Mouse (Mus musculus): Measurements from ENCODE around the gene Wrap73. TPM values are rescaled to one million over a fixed set of nuclear protein-coding genes. Genes with fewer than 3 reads are reported as not detected.

Gene Wrap73
- polyA plus RNA-seq, 1 experiment, result 6.3 TPM

GRCm38 (mm10) chr4:154157970-154158662 lies 15.9 kb downstream of the Wrap73 start:
- no peaks in the 10 kb centered on the region for H3K4me1 ChIP-seq (ENCODE audit: control insufficient read depth, insufficient read depth, insufficient read length, low read length)
- no peak overlapping the region for H3K4me3 ChIP-seq (ENCODE audit: insufficient read depth, low read depth, low read length)
- H3K27ac ChIP-seq (replicated peaks; ENCODE audit: low read depth, low read length), result no peak overlapping the region

DNA sequence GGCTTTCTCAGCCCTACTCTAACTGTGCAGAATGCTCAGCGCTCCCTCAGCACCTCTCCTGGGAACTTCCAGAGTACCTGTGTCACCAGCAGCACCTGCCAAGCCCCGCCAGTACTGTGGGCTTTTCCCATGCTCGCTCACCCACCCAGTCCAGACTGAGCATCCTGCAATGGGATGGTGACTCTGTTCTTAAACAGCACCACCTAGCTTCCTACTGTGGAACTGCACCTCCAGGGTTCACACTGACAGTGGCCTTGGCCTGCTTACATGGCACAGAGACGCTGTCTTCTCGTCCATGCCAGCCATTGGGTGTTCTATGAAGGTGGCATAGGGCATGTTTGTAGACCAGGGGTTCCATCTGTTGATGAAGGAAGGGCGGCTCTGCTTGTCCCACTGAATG lies 16.8 kb downstream of the Wrap73 start:
- Histone ChIP-seq H3K4me1 (ENCODE audit: control insufficient read depth, insufficient read depth, insufficient read length, low read length) (no peaks in the 10 kb centered on the region), H3K4me3 (ENCODE audit: insufficient read depth, low read depth, low read length) (peak overlapping the region; percentile 81), H3K27ac (replicated peaks; ENCODE audit: low read depth, low read length) (no peak overlapping the region)

DNA sequence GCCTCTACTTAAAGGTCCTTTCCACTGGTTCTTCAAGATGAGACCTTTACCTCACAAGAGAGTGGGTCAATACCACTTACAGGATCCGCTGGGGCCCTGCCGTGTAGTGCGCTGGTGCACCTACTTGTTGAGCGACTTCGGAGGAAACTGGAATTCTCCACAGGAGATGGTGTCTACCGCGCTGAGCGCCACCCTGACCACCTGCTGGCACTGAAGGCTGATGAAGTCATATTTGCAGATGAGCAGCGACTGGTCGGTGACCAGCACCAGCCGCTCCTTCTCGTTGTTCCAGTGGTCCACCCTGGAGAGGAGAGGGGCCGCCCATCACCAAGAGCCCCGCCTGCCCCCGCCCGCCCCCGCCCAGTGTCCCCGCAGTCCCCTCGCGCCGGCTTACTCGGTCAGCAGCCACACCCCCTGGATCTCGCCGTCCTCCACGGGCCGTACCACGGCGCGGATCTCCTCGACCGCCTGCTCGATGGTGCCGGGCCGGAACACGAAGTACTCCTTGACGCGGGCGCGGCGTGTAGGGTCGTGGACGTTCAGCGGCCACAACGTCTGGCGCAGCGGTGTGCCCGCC lies 17.9 kb downstream of the Wrap73 start:
- H3K4me1 ChIP-seq (ENCODE audit: control insufficient read depth, insufficient read depth, insufficient read length, low read length), result no peaks in the 10 kb centered on the region
- H3K4me3 ChIP-seq (ENCODE audit: insufficient read depth, low read depth, low read length), result peak overlapping the region; percentile 81
- H3K27ac ChIP-seq (replicated peaks; ENCODE audit: low read depth, low read length), result peak overlapping the region; percentile 50

DNA sequence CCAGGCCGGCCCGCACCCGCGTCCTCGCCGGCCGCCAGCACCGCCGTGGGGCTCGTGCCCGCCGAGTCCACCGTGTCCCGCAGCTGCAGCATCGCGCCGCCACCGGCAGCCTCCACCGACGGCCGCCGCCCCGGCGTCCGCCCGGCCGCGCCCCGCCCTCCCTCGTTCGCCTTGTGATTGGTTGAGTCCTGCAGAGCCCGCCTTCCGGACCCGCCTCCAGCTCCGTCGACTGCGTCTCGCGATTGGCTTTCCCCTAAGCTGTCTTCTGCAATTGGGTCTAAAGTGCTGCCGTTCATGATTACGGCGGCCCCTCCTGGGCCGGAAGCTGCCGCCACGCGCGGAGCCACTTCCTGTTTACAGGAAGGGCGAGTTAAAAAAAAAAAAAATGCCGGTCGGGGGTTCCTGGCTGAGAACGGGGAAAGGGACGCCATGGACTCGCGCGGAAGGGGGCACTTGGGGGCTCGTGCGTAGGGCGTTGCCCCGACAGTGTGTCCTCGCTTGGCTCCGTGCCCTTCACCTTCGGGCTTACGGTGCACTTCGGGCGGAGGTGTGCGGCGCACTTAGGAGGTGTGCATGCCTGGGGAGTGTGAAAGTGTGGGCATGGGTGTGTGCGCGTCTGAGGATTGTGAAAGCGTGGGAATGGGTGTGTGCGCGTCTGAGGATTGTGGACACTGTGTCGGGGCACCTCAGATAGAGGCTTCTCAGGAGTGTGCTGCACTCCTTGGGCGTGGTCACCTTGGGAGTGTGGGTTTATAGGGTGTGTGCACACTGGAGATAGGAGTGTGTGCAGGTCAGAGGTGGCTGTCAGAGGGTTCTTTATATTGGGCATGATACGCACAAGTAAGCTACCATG lies 18.6 kb downstream of the Wrap73 start, which contains the start of gene Tprgl:
Gene Tprgl, minus strand, starts transcription at position 129 of the 853 bp plus-strand sequence.
- H3K4me3 ChIP-seq (ENCODE audit: insufficient read depth, low read depth, low read length), result peak within 1 kb of the TSS; percentile 87
- H3K4me1 ChIP-seq (ENCODE audit: control insufficient read depth, insufficient read depth, insufficient read length, low read length), result no peaks in the 10 kb centered on the region
- H3K27ac ChIP-seq (replicated peaks; ENCODE audit: low read depth, low read length), result peak within 1 kb of the TSS; percentile 90

DNA sequence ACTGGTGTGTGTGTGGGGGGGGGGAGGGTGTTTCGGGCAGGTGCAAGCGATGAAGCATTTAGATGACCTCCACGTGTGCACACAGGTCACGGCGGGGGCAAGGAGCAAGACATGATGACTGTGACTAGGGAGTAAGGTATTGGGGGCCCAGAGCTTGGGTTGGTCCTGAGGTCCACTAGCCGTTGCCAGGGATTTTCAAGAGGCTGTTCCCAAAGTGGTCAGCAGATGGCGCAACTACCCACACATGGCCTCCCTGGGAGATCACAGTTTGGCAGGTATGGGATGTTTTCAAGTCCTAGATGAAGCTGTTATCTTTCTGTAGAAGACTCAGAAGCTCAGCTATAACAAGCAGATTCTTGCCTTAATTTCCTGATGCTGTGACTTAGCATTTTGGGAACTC lies 21.1 kb downstream of the Wrap73 start:
- Histone ChIP-seq H3K27ac (replicated peaks; ENCODE audit: low read depth, low read length) (no peak overlapping the region), H3K4me1 (ENCODE audit: control insufficient read depth, insufficient read depth, insufficient read length, low read length) (no peaks in the 10 kb centered on the region)

GRCm38 (mm10) chr4:154167053-154167452 lies 24.9 kb downstream of the Wrap73 start:
- no peaks in the 10 kb centered on the region for H3K4me1 ChIP-seq (ENCODE audit: control insufficient read depth, insufficient read depth, insufficient read length, low read length)
- no peak overlapping the region for H3K27ac ChIP-seq (replicated peaks; ENCODE audit: low read depth, low read length)
- H3K4me3 ChIP-seq (ENCODE audit: insufficient read depth, low read depth, low read length), result no peak overlapping the region

More for the DNA sequence above, 21.1 kb downstream of the Wrap73 start:
- H3K4me3 ChIP-seq (ENCODE audit: insufficient read depth, low read depth, low read length), result no peak overlapping the region

DNA sequence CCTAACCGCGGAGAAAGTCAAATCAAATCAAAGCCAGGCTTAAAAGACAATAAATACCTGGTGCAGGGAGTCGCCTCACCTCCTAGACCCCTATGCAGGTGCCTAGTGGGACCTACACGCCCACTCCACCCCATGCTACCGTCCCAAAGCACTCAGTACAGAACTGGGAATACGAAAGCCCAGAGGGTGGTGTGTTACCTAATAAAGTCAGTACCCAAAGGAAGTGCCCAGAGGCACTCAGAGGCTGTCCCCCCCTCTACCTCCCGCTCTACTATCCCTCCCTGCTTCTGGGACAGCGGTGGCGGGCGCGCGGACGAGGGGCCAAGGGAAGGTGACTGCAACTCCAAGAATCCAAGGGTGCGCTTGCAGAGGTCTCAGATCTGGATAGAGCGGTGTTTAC lies 27.8 kb downstream of the Wrap73 start:
- H3K4me1 ChIP-seq (ENCODE audit: control insufficient read depth, insufficient read depth, insufficient read length, low read length), result no peaks in the 10 kb centered on the region
- H3K4me3 ChIP-seq (ENCODE audit: insufficient read depth, low read depth, low read length), result peak overlapping the region; percentile 25
- no peak overlapping the region for H3K27ac ChIP-seq (replicated peaks; ENCODE audit: low read depth, low read length)

- Histone ChIP-seq H3K27ac (replicated peaks; ENCODE audit: low read depth, low read length) (no peak within 1 kb of the TSS), H3K4me3 (ENCODE audit: insufficient read depth, low read depth, low read length) (peak within 1 kb of the TSS; percentile 54), H3K4me1 (ENCODE audit: control insufficient read depth, insufficient read depth, insufficient read length, low read length) (no peaks in the 10 kb centered on the region)
Measured at GRCm38 (mm10) chr4:154170506-154171150, 28.5 kb downstream of the Wrap73 start, which contains the start of gene Megf6. Megf6 (plus strand) TSS chr4:154170730.

DNA sequence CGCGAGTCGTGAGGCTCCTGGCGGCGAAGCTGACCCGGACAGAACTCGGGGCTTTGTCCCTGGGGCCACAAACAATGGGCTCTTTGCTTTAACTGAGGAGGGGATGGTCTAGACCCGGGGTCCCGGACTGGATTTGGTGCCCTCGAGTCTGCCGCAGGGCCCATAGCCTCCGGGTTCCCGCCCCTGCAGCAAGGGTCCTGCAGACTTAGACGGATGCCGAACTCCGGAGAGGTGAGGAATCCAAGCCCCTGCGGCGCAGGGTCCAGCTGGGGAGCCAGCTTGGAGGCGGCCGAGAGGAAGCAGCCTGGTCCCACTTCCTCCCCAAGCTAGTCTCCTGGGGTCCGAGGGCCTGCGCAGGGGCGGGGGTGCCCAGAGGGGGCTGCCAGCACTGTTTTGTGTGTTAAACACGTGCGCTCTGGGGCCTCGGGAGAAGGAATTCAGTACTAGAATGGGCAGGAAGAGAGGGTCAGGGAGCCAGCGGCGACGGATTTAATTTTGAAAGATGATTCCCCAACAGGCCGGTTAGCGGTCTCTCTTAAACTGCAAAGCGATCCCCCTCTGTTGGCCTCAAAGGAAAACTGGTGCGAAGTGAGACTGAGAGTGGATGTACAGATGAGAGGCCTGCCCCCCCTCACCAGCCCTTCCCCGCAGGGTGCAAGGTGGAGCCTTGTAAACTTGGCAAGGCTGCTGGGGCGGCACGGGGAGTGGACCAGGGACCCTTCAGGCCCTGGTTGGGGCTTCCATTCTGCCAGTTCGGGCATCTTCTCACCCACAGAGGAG lies 29.2 kb downstream of the Wrap73 start:
- Histone ChIP-seq H3K4me3 (ENCODE audit: insufficient read depth, low read depth, low read length) (peak overlapping the region; percentile 54), H3K4me1 (ENCODE audit: control insufficient read depth, insufficient read depth, insufficient read length, low read length) (no peaks in the 10 kb centered on the region), H3K27ac (replicated peaks; ENCODE audit: low read depth, low read length) (no peak overlapping the region)

- Histone ChIP-seq H3K4me1 (ENCODE audit: control insufficient read depth, insufficient read depth, insufficient read length, low read length) (no peaks in the 10 kb centered on the region), H3K27ac (replicated peaks; ENCODE audit: low read depth, low read length) (no peak overlapping the region), H3K4me3 (ENCODE audit: insufficient read depth, low read depth, low read length) (peak overlapping the region; percentile 54)
Measured at GRCm38 (mm10) chr4:154171931-154172604, 29.9 kb downstream of the Wrap73 start.

- Histone ChIP-seq H3K4me1 (ENCODE audit: control insufficient read depth, insufficient read depth, insufficient read length, low read length) (0 out of 2 replicates have a peak, but pooled peaks cover 2% of the 10 kb centered on the region), H3K27ac (replicated peaks; ENCODE audit: low read depth, low read length) (no peak overlapping the region), H3K4me3 (ENCODE audit: insufficient read depth, low read depth, low read length) (no peak overlapping the region)
Measured at GRCm38 (mm10) chr4:154177257-154177656, 35.1 kb downstream of the Wrap73 start.

DNA sequence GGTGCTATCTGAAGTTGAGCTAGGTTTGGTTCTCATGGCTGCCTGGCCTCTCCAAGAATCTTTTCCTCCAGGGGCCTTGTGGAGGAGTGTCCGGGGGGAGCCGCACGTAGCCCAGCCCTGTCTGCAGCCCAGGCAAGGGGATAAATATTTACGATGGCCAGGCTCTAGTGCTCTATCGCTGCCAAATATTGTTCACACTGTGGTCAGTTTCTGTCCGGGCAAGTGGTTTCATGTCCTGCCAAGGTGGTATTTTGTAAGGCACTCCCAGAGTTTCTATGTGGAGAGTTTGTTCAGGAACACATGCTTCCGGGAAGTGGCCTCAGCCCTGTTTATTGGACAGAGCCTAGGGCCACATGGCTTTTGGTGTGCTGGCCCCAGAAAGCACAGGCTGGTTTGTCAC lies 38.8 kb downstream of the Wrap73 start:
- 0 out of 2 replicates have a peak, but pooled peaks cover 2% of the 10 kb centered on the region for H3K4me1 ChIP-seq (ENCODE audit: control insufficient read depth, insufficient read depth, insufficient read length, low read length)
- no peak overlapping the region for H3K27ac ChIP-seq (replicated peaks; ENCODE audit: low read depth, low read length)
- no peak overlapping the region for H3K4me3 ChIP-seq (ENCODE audit: insufficient read depth, low read depth, low read length)

GRCm38 (mm10) chr4:154183566-154183965 lies 41.4 kb downstream of the Wrap73 start:
- H3K4me3 ChIP-seq (ENCODE audit: insufficient read depth, low read depth, low read length), result no peak overlapping the region
- H3K4me1 ChIP-seq (ENCODE audit: control insufficient read depth, insufficient read depth, insufficient read length, low read length), result peaks cover 4% of the 10 kb centered on the region; the same call in 1 of the 2 replicates
- H3K27ac ChIP-seq (replicated peaks; ENCODE audit: low read depth, low read length), result no peak overlapping the region

GRCm38 (mm10) chr4:154185001-154185400 lies 42.8 kb downstream of the Wrap73 start:
- peaks cover 11% of the 10 kb centered on the region for H3K4me1 ChIP-seq (ENCODE audit: control insufficient read depth, insufficient read depth, insufficient read length, low read length)
- no peak overlapping the region for H3K4me3 ChIP-seq (ENCODE audit: insufficient read depth, low read depth, low read length)
- H3K27ac ChIP-seq (replicated peaks; ENCODE audit: low read depth, low read length), result peak overlapping the region; percentile 43

All from brown adipose tissue, adult 24 weeks (tissue).